Mouse (Mus musculus) C2C12 (cell line): ENCODE results near the gene Top2a.

Source experiments
- CTCF ChIP-seq: IDR thresholded peaks from one replicate; pipeline ENCODE4 v1.5.1; 2011; ENCODE audit not compliant: control insufficient read depth, insufficient read depth, insufficient read length
- USF1 ChIP-seq: IDR thresholded peaks from one replicate; pipeline ENCODE4 v1.6.1; 2011; ENCODE audit warnings: low read depth, mild to moderate bottlenecking, control low read depth, moderate library complexity

GRCm38 (mm10) chr11:98964616-98965415 lies 59.2 kb downstream of the Top2a start:
- TF ChIP-seq CTCF (no peak), USF1 (no peak)
